Mouse (Mus musculus): Measurements from ENCODE around the gene Ptma.

Gene Ptma

GRCm38 (mm10) chr1:86551877-86552276 lies 25.4 kb downstream of the Ptma start:
- DNase-seq: no peak

GRCm38 (mm10) chr1:86555665-86556064 lies 29.1 kb downstream of the Ptma start:
- DNase-seq: no peak

- no peak for DNase-seq
Observed at GRCm38 (mm10) chr1:86557872-86558271, 31.3 kb downstream of the Ptma start.

GRCm38 (mm10) chr1:86559232-86559631 lies 32.7 kb downstream of the Ptma start:
- no peak for DNase-seq

GRCm38 (mm10) chr1:86562663-86563062 lies 36.1 kb downstream of the Ptma start:
- no peak for DNase-seq

GRCm38 (mm10) chr1:86568409-86568808 lies 41.9 kb downstream of the Ptma start:
- no peak for DNase-seq

GRCm38 (mm10) chr1:86569292-86569860 lies 42.9 kb downstream of the Ptma start:
- no peak for DNase-seq

- DNase-seq: no peak
Observed at GRCm38 (mm10) chr1:86571381-86571780, 44.9 kb downstream of the Ptma start.

- DNase-seq: no peak
Observed at GRCm38 (mm10) chr1:86571941-86572340, 45.4 kb downstream of the Ptma start.

Data from kidney, postnatal 25 days (tissue).